Mouse (Mus musculus) ES-E14 (cell line): ENCODE results near the gene Psmg4. TPM values are rescaled to one million over a fixed set of nuclear protein-coding genes. Genes with fewer than 3 reads are reported as not detected.

Source experiments
- DNase-seq: peaks from one replicate; pipeline ENCODE4 v3.0.0-alpha.2; 2013; ENCODE audit warnings: low read depth, low spot score
- H3K27ac ChIP-seq: 2 replicates; pipeline ENCODE4 v1.5.1; 2012; ENCODE audit warnings: low read depth, mild to moderate bottlenecking, low read length, moderate library complexity, mixed read lengths; ENCODE audit not compliant: poor library complexity, insufficient read depth, severe bottlenecking
- H3K36me3 ChIP-seq: 2 replicates; pipeline ENCODE4 v1.6.1; 2012; ENCODE audit warnings: mild to moderate bottlenecking, low read length, moderate library complexity, mixed read lengths; ENCODE audit not compliant: control insufficient read depth, poor library complexity, insufficient read depth, severe bottlenecking
- H3K4me1 ChIP-seq, 2 experiments: fragments of 150-350 bp in 1 of 2; sonication (generic) in 1 of 2; 2 replicates each; pipeline ENCODE4 v1.6.1; 2012; ENCODE audit warnings: low read length in 2 of 2, mild to moderate bottlenecking in 1 of 2, mixed read lengths in 1 of 2; ENCODE audit not compliant: control insufficient read depth in 2 of 2, insufficient read depth in 2 of 2, poor library complexity in 1 of 2
- H3K4me3 ChIP-seq, 2 experiments: fragments of 150-350 bp in 1 of 2; sonication (generic) in 1 of 2; 2 replicates each; pipeline ENCODE4 v1.5.1; 2012; ENCODE audit warnings: low read length in 2 of 2, low read depth in 1 of 2, mild to moderate bottlenecking in 1 of 2, mixed read lengths in 1 of 2; ENCODE audit not compliant: insufficient read depth in 1 of 2, poor library complexity in 1 of 2, severe bottlenecking in 1 of 2
- H3K9ac ChIP-seq: 2 replicates; pipeline ENCODE4 v1.6.1; 2012; ENCODE audit warnings: low read depth, mild to moderate bottlenecking, low read length, mixed read lengths; ENCODE audit not compliant: poor library complexity, insufficient read depth, severe bottlenecking
- H3K9me3 ChIP-seq: fragments of 150-350 bp; sonication (generic); 2 replicates; pipeline ENCODE4 v1.6.1; 2012; ENCODE audit warnings: low read depth, mild to moderate bottlenecking, low read length; ENCODE audit not compliant: control insufficient read depth, insufficient read depth
- CHD2 ChIP-seq: IDR thresholded peaks from 2 replicates; pipeline ENCODE4 v1.6.1; 2014; ENCODE audit warnings: mild to moderate bottlenecking, low read depth, low read length, inconsistent platforms
- HCFC1 ChIP-seq: IDR thresholded peaks from 2 replicates; pipeline ENCODE4 v1.6.1; 2012; ENCODE audit warnings: low read length, inconsistent platforms, borderline replicate concordance; ENCODE audit not compliant: insufficient read depth
- MAFK ChIP-seq: IDR thresholded peaks from 2 replicates; pipeline ENCODE4 v1.6.1; 2014; ENCODE audit warnings: mild to moderate bottlenecking, low read depth, low read length, inconsistent platforms; ENCODE audit not compliant: insufficient read depth
- ZC3H11A ChIP-seq: IDR thresholded peaks from 2 replicates; pipeline ENCODE4 v1.6.1; 2012; ENCODE audit warnings: low read depth, mild to moderate bottlenecking, inconsistent platforms, low read length, borderline replicate concordance
- ZNF384 ChIP-seq: IDR thresholded peaks from 2 replicates; pipeline ENCODE4 v1.6.1; 2012; ENCODE audit warnings: low read depth, low read length, inconsistent platforms
- in situ Hi-C, 2 experiments: fragments of 600-800 bp; cut with MboI; formaldehyde crosslinking; loops; one replicate each; pipeline ENCODE4 v1.15.1; 2025; ENCODE audit warnings: low sequenced_read_pairs in 2 of 2, inconsistent platforms in 1 of 2; ENCODE audit not compliant: unreplicated experiment in 2 of 2
- total RNA-seq: library from RNA; depleted of rRNA; stranded (reverse); fragments of 300-350 nt; gene quantifications from 2 replicates; pipeline ENCODE4 v1.2.3, GENCODE M21; 2012

Psmg4 gene
- total RNA-seq, 1 experiment: 80.1 TPM

DNA sequence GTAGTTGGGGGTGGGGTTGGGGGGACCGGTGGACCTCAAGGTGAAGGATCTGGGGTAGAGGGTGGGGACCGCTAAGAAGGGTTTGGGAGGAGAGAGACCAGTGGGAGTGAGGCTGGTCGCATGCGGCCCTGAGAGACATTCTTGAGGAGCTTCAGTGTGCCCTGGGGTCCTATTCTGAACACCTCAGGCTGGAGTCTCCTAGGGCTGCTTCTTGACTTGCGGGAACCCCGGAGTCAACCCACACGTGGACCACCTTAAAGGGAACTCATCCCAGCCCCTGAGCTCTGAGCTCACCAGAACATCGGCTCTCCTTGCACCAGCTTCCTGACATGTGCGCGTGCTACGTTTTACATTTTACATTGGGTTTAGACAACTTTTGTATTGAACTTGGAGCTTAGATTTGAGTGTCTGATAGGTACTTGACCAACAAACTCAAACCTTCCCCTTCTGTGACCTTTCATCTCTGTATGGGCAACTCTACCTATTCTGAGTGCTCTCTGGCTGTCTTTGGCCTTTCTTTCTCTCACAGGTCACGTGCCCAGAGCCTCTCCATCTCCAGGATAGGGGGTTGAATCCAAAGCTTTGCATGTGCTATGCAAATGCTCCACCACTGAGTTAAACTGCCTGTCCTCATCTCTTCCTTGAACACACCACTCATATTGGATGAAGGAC, 676 bp downstream of the Psmg4 start:
- H3K4me1 ChIP-seq: no peaks in the 10 kb centered on the region
- 0 out of 2 replicates have a peak overlapping the region, but pooled peaks have one; percentile 15 for H3K27ac ChIP-seq
- TF ChIP-seq ZC3H11A (no peak), HCFC1 (no peak), ZNF384 (no peak), MAFK (no peak), CHD2 (no peak)
- DNase-seq: no peak
- H3K36me3 ChIP-seq: peaks cover 14% of the 10 kb centered on the region
- no peak overlapping the region for H3K9ac ChIP-seq
- peaks cover 21% of the 10 kb centered on the region; the same call in 1 of the 2 replicates for H3K9me3 ChIP-seq
- in situ Hi-C loops: no loop called here
- H3K4me3 ChIP-seq: peak overlapping the region; percentile 83 to 98; a peak in 3 of 4 replicates

DNA sequence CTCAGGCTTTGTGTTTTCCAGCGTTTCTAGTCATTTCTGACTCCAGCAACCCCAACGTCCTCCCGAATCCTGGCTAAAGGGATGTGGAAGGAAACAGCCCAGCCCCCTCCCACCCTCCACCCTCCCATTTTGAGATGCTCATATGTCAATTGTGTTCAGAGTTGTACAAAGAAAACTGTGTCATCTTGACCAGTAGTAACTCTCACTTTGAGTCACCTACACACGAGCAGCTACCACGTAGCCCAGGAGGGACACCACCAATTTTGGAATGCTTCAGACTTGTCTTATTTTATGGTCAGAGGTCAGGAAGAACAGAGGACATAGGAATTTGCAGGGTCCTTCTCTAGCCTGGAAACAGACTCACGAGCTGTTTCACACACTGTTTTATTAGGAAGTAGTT, 11.3 kb downstream of the Psmg4 start:
- Histone ChIP-seq H3K4me3 (no peak overlapping the region), H3K27ac (no peak overlapping the region), H3K4me1 (no peaks in the 10 kb centered on the region), H3K9ac (no peak overlapping the region), H3K9me3 (peaks cover 9% of the 10 kb centered on the region), H3K36me3 (peaks cover 4% of the 10 kb centered on the region)
- in situ Hi-C loops: no loop called here
- no peak for TF ChIP-seq CHD2
- no peak for TF ChIP-seq MAFK
- TF ChIP-seq HCFC1: no peak
- no peak for TF ChIP-seq ZC3H11A
- no peak for TF ChIP-seq ZNF384
- no peak for DNase-seq

DNA sequence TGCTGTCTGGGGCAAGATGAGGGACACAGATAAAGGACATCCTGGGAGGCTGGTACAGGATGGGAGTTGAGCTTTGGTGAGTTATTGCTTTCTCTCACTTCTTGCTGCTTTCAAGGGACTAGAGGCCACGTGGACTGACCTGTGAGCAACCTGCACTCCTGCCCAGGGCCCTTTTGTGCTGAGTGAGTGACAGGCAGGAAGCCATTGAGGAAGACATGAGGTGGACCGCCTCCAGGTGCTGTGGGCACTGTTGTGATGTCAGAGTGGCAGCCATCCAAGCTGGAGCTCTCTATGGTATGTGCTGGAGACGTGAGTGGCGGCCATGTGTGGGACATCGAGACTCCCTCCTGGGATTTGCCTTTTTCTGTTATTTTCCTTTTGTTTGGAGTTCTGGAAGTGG, 18.9 kb downstream of the Psmg4 start:
- no peaks in the 10 kb centered on the region for H3K4me1 ChIP-seq
- no peak overlapping the region for H3K27ac ChIP-seq
- no peak overlapping the region for H3K9ac ChIP-seq
- no peak for TF ChIP-seq CHD2
- TF ChIP-seq MAFK: no peak
- TF ChIP-seq ZC3H11A: no peak
- peaks cover 4% of the 10 kb centered on the region; the same call in 1 of the 2 replicates for H3K36me3 ChIP-seq
- DNase-seq: no peak
- in situ Hi-C loops: no loop called here
- 0 out of 2 replicates have a peak, but pooled peaks cover 3% of the 10 kb centered on the region for H3K9me3 ChIP-seq
- H3K4me3 ChIP-seq: no peak overlapping the region

DNA sequence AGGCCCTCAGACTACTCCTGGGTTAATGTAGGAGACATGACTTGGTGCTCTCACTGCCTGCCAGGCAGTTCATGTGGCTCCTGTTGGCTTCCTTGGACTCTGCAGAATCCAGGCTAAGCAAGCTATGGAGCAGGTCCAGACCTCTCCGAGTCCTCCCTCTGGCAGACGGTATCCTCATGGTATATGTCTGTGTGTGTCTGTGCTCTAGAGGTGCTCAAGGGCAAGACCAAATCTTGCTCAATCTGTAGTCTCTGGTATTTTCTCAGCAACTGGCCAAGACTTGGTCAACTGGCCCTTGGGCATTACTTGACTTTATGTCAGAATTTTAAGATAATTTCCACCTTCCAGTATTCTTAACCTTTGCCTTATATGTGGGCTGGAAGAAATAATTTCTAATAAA, 22.6 kb downstream of the Psmg4 start:
- H3K9me3 ChIP-seq: no peaks in the 10 kb centered on the region
- H3K27ac ChIP-seq: no peak overlapping the region
- DNase-seq: no peak
- in situ Hi-C loops: loop anchor here (5.0 kb wide), 1 partner anchor 447 kb away; no protein-coding TSS in a partner anchor
- no peak overlapping the region for H3K4me3 ChIP-seq
- no peak for TF ChIP-seq ZNF384
- TF ChIP-seq CHD2: no peak
- TF ChIP-seq HCFC1: no peak
- no peak for TF ChIP-seq ZC3H11A
- TF ChIP-seq MAFK: no peak
- H3K4me1 ChIP-seq: no peaks in the 10 kb centered on the region
- H3K9ac ChIP-seq: no peak overlapping the region
- peaks cover 2% of the 10 kb centered on the region; the same call in 1 of the 2 replicates for H3K36me3 ChIP-seq

- Histone ChIP-seq H3K4me1 (peaks cover 0 to under 1% of the 10 kb centered on the region in 2 experiments; a peak in 2 of 4 replicates), H3K27ac (no peak overlapping the region), H3K9ac (no peak overlapping the region), H3K4me3 (no peak overlapping the region), H3K9me3 (no peaks in the 10 kb centered on the region), H3K36me3 (peaks cover 2% of the 10 kb centered on the region; the same call in 1 of the 2 replicates)
- in situ Hi-C loops: loop anchor here (5.0 kb wide), 1 partner anchor 445 kb away; no protein-coding TSS in a partner anchor
- TF ChIP-seq MAFK (peak; percentile 41; the same call in 1 of the 2 replicates), CHD2 (no peak), HCFC1 (no peak), ZC3H11A (peak; percentile 99), ZNF384 (no peak)
- DNase-seq: peak; percentile 52
Observed at GRCm38 (mm10) chr13:34187571-34187970, 24.8 kb downstream of the Psmg4 start.
